ENCODE assay signal across 8 mouse cellular contexts in genomic region chr7:110768001-110768400, GRCm38 (mm10). TPM values are rescaled to one million over a fixed set of nuclear protein-coding genes. Genes with fewer than 3 reads are reported as not detected.
DNase-seq lines count a peak whose midpoint lies in the region; ATAC-seq lines count a peak whose summit lies in the region.

Ampd3 (plus strand) TSS chr7:110768206.

- peak within 1 kb of the TSS; percentile 56 for H3K4me3 ChIP-seq in embryonic facial prominence, embryonic 14.5 days (ENCODE audit: low read depth, low read length)
- peak within 1 kb of the TSS; percentile 53 for H3K4me3 ChIP-seq in midbrain, embryonic 11.5 days (ENCODE audit: low read depth, low read length)

- peaks cover 7% of the 10 kb centered on the region; the same call in 1 of the 2 replicates for H3K27me3 ChIP-seq in embryonic facial prominence, embryonic 14.5 days (replicated peaks; ENCODE audit: control insufficient read depth, insufficient read depth, low read length)
- H3K27me3 ChIP-seq in midbrain, embryonic 11.5 days (ENCODE audit: control insufficient read depth, insufficient read depth, low read length): peaks cover 14% of the 10 kb centered on the region

- no peak for DNase-seq in urinary bladder, adult 2 months (ENCODE audit: low spot score)
- DNase-seq in urinary bladder, postnatal 10 days (ENCODE audit: low spot score): no peak
- DNase-seq in embryonic facial prominence, embryonic 14.5 days (ENCODE audit: low spot score): no peak
- DNase-seq in heart, postnatal 36 days: peak in 1 of 2 experiments; percentile 48
- no peak for DNase-seq in layer of hippocampus, postnatal 14 days (ENCODE audit: low spot score in 2 of 2)
- DNase-seq in midbrain, embryonic 11.5 days (ENCODE audit: low spot score, missing footprints): no peak
- no peak for DNase-seq in thymus, postnatal 25 days
- no peak for DNase-seq in ovary, postnatal 10 days (ENCODE audit: low spot score)

- peaks cover 9% of the 10 kb centered on the region for H3K4me1 ChIP-seq in embryonic facial prominence, embryonic 14.5 days (ENCODE audit: control insufficient read depth, insufficient read depth, low read length)
- H3K4me1 ChIP-seq in midbrain, embryonic 11.5 days (ENCODE audit: control insufficient read depth, insufficient read depth, low read length): 0 out of 2 replicates have a peak, but pooled peaks cover 2% of the 10 kb centered on the region

- H3K9me3 ChIP-seq in embryonic facial prominence, embryonic 14.5 days (ENCODE audit: control insufficient read depth, low read length): no peaks in the 10 kb centered on the region
- H3K9me3 ChIP-seq in midbrain, embryonic 11.5 days (ENCODE audit: control insufficient read depth, low read length): no peaks in the 10 kb centered on the region

- 40% methylated on average over 12 of the region's 16 CpGs for WGBS in embryonic facial prominence, embryonic 14.5 days
- WGBS in midbrain, embryonic 11.5 days: 11% methylated on average over 14 of the region's 16 CpGs

- no peak for ATAC-seq in embryonic facial prominence, embryonic 14.5 days (ENCODE audit: low read depth)
- no peak for ATAC-seq in midbrain, embryonic 11.5 days (ENCODE audit: low FRiP score)

- H3K27ac ChIP-seq in embryonic facial prominence, embryonic 14.5 days (replicated peaks; ENCODE audit: low read depth, low read length): no peak within 1 kb of the TSS
- H3K27ac ChIP-seq in midbrain, embryonic 11.5 days (ENCODE audit: low read depth, low read length): no peak within 1 kb of the TSS

- intact Hi-C loops in heart, postnatal 36 days (cut with DNase I): loop anchor here (2.0 kb wide), 2 partner anchors 17 to 33 kb away; no protein-coding TSS in a partner anchor

- peak within 1 kb of the TSS; percentile 98 for H3K4me2 ChIP-seq in embryonic facial prominence, embryonic 14.5 days (ENCODE audit: low read depth, low read length)
- peak within 1 kb of the TSS; percentile 91 for H3K4me2 ChIP-seq in midbrain, embryonic 11.5 days

- H3K9ac ChIP-seq in embryonic facial prominence, embryonic 14.5 days (ENCODE audit: low read depth, low read length): peak within 1 kb of the TSS; percentile 81
- H3K9ac ChIP-seq in midbrain, embryonic 11.5 days (ENCODE audit: low read length): peak within 1 kb of the TSS; percentile 64

- H3K36me3 ChIP-seq in embryonic facial prominence, embryonic 14.5 days (ENCODE audit: control insufficient read depth, insufficient read depth, low read length): no peaks in the 10 kb centered on the region
- no peaks in the 10 kb centered on the region for H3K36me3 ChIP-seq in midbrain, embryonic 11.5 days (ENCODE audit: control insufficient read depth, insufficient read depth, low read length)

RNA-seq across cellular contexts. Expression of gene Ampd3, which starts in this region (rescaled TPM):
- 19.2 and 19.9 TPM in 2 replicates for polyA plus RNA-seq in urinary bladder, adult 2 months (2012; rRNA removed)
- 7.0 and 7.8 TPM in 2 replicates for polyA plus RNA-seq in embryonic facial prominence, embryonic 14.5 days (2014; fragmentation: Nextera tagmentation; extraction: Ambion mirVana)
- total RNA-seq in heart, postnatal 36 days (2021): 10 to 100 TPM; 31.5 to 45.8 TPM
- total RNA-seq in layer of hippocampus, postnatal 14 days (2021): 10 to 100 TPM; 28.2 to 29.9 TPM
- 1.4 and 2.6 TPM in 2 replicates for polyA plus RNA-seq in midbrain, embryonic 11.5 days (2014; fragmentation: Nextera tagmentation; extraction: Ambion mirVana)
